Mouse (Mus musculus) T-cell, adult 2 months (primary cell): ENCODE results near the gene Gmds.

Experiments
- DNase-seq: peaks from one replicate; pipeline ENCODE4 v3.0.0; 2022; ENCODE audit warnings: low spot score

The Gmds gene

DNA sequence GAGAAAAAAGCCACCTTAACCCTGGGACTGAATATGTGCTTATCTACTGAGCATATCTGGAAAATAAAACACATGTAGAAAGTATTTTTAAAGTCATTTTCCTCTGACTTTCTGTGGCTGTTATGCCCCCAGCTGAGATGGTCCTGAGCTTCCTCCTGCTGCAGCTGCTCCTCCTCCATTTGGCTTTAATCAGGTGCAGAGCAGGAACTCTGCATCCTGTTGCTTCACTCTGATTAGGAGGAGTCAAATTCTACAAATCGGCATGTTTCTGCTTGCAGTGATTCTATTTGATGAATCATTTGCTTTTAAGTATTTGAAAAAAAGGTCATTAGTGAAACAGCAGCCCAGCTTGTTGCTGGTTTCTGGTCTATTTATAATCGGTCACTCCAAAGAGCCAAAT is 177.0 kb downstream of the Gmds start:
- DNase-seq: no peak

DNA sequence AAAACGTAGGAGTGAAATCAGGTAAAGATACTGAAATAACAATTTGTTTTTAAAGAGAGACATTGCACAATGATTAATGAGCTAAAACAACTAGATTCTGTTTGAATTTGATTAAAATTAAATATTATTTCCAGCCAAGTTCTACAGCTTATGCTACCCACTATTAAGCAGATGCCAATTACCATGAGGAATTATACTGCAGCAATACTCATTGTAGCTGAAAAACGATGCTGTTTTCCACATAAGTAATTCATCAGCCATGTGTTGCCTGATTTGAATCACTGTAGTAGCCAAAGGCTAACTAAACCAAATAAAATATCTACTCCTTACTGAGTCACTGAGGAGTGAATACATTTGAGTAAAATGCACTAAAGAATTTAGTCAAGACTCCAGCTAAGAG is 180.3 kb downstream of the Gmds start:
- no peak for DNase-seq

DNA sequence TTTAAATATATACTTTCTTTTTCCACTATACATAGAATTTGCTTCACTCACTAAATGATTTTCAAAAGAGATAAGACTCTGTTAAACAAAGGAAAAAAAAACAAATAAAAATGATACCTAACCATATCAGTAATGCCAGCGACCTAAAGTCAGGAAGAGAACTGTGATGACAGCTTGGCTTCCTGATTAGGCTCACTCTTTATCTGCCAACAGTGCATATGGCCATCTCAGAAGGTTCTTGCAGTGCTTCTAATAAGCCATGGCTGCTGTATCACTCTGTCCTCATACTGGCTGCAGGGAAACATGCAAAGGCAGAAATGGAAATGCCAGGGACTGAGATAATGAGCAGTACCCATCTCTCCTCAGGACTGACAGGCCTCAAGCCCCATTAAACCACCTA is 192.6 kb downstream of the Gmds start:
- DNase-seq: no peak

DNA sequence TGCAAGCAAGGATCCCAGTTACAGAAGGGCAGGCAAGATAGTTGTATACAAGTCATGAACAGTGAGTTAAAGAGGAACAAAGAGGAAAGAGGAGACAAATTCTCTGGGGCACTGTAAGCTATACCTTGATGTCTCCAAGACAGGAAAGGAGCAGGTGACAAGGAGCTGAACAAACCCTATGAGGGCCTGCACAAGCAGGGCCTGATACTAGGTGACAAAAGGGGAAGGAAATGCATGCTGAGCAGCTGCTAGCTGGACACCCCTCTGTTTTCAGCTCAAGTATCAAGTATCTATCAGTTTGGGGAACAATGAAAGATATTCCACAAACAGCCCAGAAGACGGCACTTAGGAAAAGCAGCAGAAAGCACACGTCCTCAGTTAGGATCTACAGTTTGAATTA is 193.4 kb downstream of the Gmds start:
- DNase-seq: no peak

DNA sequence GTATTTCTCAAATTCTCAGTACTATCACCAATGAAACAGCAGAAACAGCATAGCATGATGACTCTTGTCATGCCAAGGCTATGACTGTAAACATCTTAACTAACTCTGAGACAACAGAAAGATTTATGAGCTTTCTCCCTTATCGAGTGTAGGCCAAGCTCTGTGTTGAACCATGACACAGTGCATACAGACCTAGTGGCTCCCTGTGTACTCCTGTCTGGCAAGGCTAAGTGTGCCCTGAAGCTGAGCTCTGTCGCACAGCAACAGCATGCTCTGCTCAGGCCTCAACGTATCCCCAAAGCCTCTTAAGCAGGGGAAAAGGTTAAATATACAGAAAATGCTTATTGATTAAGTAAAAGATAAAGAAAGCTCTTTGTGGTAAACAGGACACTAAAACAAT is 194.9 kb downstream of the Gmds start:
- no peak for DNase-seq

DNA sequence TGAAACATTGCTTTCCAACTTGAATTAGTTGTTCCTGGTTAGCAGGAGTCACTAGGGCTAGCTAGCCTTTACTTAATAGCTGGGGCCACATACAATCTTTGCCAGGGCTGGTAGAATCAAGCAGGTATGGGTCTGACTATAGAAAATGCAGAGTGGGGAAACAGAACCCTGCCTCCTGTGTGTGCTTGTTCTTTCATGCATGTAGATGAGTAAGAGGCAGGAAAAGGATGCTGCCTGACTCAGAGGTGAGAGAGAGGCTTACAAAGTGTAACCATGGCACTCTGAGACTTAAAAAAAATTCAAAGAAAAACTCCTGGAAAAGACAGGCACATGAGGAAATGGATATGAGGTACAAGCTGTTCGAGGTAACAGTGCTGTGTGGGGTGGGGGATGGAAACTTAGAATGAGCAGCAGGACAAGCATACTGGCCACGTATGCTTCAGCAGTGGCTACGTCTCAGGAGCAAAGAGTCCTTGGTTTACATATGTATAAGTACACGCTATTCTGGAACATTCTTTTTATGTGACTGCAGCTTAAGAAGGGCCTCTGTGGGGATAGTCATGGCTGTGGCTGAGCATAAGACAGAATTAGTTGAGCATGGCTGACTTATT is 203.8 kb downstream of the Gmds start:
- no peak for DNase-seq

DNA sequence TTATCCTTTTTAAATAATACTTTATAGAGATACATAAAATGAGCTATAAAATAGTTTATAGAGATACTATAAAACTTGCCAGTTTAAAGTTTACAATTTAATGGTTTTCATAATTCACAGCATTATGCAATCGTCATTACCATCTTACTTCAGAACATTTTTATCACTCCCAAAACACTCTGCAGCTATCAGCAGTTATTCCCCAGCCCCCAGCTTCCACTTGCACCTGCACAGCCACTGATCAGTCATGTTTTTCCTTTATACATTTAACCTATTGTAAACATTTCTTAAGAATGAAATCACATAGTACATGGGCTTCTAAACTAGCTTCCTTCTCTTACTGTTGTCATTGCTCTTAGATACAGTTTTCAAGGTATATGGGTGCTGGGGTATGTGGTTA is 208.6 kb downstream of the Gmds start:
- DNase-seq: no peak

DNA sequence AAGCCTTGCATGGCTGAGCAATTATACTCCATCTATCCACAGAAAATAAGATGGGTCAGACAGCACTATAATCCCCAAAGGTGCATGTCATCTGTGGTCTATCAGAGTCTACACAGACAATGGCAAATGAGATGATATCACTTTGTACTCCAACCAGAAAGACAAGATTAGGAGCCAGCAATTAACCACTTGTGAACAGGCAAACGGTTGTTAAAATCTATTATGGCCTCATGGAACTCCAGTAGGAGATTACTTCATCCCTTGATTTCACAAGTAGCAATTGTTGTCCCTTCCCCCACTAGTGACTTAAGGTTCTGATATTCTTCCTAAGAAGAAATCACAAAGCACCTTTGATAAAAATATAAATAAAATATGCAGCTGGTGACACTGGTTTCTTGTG is 220.2 kb downstream of the Gmds start:
- no peak for DNase-seq

DNA sequence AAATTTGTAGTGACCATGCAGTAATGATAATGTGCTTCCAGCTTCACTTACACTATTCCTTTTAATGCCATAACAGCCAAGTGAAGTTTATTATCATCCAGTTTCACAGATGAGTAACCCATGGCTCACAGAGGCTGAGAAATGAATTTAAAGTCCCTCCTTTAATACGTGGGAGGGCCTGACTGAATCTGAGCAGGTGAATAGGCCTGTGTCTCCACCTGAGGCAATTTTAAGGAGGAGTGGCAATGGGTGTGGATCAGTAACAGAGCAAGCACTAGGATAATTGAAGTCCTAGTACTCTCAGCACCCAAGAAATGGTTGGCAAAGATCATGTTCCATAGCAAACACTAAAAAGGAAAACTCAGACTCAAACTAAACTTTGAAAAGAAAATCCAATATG is 223.1 kb downstream of the Gmds start:
- DNase-seq: no peak

DNA sequence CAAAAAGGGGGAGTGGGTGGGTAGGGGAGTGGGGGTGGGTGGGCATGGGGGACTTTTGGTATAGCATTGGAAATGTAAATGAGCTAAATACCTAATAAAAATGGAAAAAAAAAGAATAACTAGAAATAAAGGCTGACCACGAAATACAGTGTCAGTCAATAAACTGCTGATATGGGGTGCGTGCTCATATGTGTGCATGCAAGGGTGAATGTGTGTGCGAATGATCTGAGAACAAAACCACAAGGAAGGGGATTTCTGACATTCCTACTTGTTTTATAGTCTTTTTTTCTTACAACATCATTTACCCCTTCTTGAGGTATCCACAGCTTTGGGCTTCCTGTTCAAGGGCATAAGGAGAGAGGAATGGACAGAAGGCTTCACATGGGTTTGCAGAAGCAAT is 224.7 kb downstream of the Gmds start:
- DNase-seq: no peak

DNA sequence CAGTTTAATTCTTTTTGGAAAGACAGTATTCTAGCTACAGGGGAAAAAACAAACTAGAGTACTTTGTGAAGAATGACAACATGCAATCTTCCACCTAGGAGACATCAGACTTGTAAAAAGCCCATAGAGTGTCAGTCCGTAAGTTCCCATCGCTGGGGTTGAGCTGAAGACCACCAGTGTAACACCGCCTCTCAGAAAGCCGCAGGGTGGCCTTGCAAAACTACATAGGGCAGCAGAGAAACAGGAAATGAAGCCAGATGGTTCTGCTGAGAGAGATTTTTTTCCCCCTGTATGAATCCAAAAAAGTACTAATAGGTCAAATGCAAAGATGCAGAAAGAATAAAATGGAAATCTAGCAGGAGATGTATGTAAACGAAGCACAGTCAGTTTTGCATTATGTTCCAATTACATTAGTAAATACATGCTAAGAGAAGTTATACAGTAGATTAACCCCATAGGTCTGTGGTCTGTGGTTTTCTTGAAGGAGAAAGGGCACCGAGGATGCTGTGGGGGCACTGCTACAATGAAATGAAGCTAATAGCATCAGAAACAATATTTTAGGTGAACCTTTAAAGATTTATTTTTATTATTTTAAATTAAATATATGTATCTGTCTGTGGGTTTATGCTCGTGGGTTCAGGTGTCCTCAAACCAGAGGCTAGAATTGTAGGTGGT is 250.1 kb downstream of the Gmds start:
- DNase-seq: no peak

DNA sequence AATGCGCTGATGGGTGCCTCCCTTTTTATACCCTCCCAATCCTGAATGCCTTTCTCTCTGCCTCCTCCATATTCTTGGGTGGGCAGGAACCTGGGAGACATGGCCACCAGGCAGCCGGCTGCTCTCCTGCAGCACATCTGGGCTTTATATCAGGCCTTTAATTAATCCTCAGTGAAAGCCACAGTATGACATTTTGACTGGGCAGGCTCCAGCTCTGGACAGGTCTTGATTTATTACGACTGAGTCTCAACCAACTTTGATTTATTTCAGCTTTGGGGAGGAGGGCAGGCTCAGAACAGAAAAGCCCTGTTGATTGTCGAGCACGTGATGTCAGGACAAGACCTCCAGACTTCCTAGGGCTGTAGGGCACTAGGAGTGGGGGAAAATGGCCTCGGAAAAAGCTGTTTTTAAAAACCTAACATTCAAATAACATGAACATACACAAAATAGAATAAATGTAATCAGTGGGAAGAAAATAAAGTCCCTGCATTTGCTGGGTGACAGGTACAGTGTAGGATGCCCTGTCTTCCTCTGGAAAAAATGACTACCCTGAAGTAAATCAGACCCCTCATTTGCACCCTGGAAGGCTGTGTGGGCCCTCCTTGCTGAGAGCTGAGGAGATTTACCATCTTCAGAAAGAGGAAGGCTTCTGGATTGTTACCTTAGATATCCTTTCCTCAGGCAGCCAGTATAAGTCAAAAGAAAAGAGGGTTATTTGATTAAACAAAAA is 257.9 kb downstream of the Gmds start:
- DNase-seq: no peak

DNA sequence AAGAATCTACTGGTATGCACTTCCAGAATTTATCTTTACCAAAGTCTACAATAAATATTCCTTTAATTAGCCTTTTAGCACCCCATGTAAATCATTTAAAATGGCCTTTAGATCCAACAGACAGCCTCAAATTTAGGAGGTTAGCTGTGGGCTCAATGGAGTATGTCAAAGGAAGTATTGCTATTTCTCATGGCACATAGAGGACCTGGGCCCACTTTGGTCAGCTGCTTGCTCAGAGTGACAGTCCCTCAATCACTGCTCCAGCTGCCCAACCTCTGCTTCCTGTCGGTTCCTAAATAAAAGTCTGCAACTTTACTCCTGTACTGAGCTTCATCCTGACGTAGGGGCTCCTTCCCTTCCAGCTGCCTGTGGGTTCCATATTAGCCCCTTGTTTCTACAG is 264.9 kb downstream of the Gmds start:
- DNase-seq: no peak

DNA sequence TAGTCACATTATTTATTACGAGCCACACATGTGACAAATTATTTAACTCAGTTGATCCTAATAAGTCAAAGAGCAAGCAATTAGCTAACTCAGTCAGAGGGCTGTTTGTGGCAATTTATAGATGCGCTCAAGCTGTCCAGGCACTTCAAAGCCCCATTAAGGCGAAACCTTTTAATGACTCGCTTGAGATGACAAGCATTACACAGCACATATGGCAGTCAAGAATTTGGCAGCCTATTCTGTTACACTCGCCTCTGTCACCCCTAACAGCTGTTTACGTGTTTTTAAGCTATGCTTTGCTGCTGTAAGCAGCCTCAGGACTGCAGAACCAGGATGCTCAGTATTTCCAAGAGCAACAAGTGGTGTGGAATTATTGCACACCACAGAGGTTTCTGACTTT is 283.2 kb downstream of the Gmds start:
- no peak for DNase-seq

DNA sequence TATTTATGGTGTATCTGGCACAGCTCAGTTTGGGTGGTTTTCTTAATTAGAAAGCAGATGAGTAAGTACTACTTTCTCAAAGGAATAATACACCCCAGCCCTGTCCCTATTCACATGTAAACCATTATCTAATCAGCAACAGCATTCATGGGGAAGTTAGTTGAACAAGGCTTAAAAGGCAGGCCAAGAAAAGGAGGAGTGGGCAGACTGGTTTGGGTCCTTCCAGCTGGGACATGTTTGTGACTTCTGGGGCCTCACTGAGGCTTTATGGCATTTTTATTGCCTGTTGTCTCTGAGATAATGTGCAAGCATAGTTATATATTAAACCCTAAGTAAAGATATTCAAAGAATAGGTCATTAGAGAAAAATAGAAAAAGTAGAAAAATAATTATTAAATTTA is 285.0 kb downstream of the Gmds start:
- DNase-seq: no peak

DNA sequence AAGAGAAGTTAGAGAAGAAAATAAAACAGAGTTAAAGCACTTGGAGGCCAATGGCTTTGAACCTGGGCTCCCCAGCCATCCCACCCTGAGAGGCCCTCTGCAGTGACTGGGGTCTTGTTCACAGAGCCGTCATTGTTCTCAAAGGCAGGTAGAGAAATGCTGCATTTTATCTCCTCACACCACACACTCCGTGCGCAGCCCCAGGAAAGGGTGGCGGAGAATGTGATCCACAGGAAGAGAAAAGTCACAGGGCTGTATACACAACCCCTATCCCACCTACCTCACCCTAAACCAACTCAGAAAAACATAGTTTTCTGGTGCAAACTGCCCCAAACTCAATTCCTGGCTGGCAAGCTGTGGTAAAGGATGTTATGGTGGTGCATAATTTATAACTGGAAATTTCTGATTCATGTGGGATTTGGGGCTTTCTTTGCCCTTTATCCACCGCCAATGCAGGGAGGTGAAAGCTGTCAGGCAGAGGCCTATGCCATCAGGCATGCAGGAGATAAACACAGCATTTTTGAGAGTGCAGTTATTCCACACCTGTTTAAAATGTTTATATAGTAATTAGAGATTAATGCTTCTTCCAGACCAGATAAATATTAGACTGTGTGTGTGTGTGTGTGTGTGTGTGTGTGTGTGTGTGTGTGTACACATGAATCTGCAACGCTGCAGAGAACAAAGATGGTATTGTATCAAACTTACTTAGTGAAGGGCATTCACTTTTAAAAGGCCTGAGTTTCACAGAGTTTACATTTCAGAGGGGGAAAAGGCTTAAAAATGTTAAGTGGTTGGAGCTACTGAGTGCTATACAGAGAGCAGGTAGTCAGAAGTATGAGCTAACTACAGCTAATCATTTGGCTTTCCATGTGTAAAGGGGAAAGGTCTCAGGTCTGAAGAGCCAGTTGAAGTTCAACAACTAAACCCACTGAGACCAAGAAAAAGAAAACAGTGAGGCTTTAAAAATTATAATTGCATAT is 290.3 kb downstream of the Gmds start:
- DNase-seq: no peak

DNA sequence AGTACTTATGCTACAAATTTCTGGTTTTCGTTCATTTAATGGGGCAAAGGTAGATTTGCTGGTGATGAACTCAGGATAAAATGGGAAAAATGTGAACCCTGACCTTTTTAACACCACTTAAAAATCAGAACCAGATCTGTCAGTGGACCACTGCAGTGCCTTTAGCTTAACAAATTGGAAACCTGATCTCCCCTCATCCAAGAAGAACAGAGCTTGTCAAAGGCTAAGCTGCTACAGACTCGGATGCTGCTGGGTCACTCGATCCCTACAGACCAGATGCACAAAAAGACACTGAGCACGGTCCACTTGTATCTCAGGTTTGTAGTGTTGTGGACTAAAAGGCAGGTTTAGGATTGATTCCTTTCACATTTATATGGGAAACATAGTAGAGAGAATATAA is 291.6 kb downstream of the Gmds start:
- DNase-seq: no peak

DNA sequence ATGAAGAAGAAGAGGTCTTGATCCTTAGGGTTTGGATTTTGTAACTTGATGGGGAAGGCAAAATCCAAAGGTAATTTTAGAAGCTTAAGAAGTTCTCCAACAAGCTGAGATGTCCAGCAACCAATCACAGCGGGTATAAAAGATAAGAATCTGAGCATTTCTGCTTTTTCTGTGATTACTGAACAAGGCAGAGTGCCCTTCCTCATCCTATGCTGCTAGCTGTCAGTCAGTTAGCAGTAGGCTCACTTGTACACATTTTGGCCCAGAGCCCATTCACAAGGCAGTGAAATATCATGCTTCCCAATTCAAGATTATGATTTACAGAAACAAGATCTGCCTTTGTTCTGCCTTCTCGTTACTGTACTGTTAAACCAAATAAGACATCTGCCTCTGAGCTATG is 295.8 kb downstream of the Gmds start:
- no peak for DNase-seq

DNA sequence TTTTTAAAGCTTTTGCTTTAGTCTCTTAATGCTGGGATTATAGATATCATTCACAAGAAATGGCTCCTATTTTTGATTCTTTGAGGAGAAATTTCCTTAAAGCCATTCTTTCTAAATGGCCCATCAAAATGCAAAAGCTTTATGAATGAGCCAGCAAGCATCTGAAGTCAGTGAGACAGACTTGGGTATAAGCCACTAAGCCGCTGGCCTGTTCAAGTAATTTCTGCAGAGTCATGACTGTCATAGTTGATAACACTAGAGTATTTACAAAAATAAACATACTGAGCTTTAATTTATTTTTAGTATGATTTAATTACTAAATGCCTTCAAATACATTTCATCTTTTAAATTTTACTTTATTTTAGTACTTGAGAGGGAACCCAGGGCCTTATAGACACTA is 297.7 kb downstream of the Gmds start:
- no peak for DNase-seq

DNA sequence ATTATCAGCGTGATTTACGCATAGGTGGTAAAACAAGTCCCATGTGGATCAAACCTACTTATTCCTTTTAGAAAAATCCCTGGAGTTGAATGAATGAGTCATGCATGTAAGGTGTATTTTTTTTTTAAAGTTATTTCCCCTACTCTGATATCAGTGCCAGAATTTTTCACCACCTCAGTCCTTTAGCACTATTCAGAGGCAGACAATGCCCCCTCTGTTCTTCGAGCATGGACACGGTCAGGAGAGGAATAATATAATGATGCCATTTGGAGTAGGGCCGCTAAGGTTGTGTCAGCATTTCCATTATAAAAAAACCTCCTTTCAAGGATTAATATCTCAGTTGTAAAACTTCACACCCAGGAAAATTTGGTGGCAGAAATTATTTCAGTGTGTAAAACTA is 301.6 kb downstream of the Gmds start:
- no peak for DNase-seq

DNA sequence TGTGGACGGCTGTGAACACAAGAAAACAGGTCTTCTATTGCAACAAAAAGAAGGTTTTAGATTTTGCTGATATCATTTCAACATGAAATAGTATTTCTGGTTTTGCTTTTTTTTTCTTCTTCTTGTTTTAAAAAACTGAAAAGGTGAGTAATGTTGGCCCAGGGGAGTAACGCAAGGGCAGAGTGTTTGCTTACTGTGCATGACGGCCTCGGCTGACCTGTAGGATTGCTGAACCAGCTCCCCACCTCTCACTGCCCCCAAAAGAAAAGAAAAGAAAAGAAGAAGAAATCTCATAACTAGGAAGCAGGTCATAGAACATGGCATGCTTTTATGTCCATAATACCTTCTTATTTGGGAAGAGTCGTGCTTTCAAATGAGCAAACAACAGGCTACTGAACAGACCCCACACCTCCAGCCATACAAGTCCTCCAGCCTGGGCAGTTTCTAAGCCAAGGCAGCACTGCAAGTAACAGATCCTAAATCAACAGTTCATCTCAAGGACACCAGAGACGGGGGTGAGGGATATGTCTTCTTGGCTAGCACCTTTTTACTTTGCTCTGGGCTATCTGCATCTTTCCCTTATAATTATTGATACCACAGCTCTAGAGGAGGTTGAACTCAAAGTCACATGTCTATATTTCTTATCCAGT is 303.6 kb downstream of the Gmds start:
- no peak for DNase-seq

DNA sequence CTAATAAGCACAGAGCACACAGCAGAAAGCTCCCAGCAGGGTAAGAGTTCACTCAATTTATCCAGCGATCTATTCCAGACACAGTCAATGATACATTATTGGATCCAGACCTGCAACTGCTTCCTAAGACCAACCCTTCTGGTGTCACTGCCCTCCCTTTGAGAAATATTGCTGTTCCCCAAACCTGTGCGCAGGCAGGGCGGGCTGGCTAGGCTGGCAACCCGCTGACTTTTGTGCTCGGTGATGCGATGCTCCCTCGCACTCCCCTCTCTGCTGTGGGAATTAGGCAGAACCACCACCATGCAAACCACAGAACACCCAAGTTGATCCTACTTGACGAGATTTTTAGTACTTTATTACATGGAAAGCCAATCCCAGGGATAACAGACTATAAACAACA is 304.4 kb downstream of the Gmds start:
- no peak for DNase-seq
